In genomic region chr7:44469677-44470675, GRCm38 (mm10) we compare ENCODE assay signal across 11 mouse cellular contexts. TPM values are rescaled to one million over a fixed set of nuclear protein-coding genes. Genes with fewer than 3 reads are reported as not detected.
A peak's percentile ranks its signal among the peaks of the same experiment; 100 is the strongest.
DNase-seq lines count a peak whose midpoint lies in the region; ATAC-seq and TF ChIP-seq lines count a peak whose summit lies in the region.
"Had no signal": no experiment of that assay in that cellular context is flagged by ENCODE, and none has a peak within 500 bp of the region (broad histone marks: within the 10 kb centered on the region; RNA-seq: fewer than 3 reads in every experiment).

No protein-coding gene starts in this region.

- peak overlapping the region; percentile 80 for H3K4me2 ChIP-seq in heart, embryonic 13.5 days
- H3K4me2 ChIP-seq in liver, embryonic 13.5 days: peak overlapping the region; percentile 92

- peak; percentile 55; the same call in 1 of the 2 replicates for TF ChIP-seq POLR2A in bone marrow, adult 2 months (IDR thresholded peaks at IDR 0.05; ENCODE audit: borderline replicate concordance, control insufficient read depth, low read depth, low read length)

- peak overlapping the region; percentile 70 for H3K4me3 ChIP-seq in heart, embryonic 13.5 days
- H3K4me3 ChIP-seq in bone marrow, adult 2 months (replicated peaks; ENCODE audit: control insufficient read depth, low read depth, low read length): peak overlapping the region; percentile 8
- H3K4me3 ChIP-seq in erythroblast, embryonic 14.5 days (replicated peaks): peak overlapping the region; percentile 81
- peak overlapping the region; percentile 88 for H3K4me3 ChIP-seq in liver, embryonic 13.5 days (replicated peaks)

- WGBS in heart, embryonic 13.5 days: 53% methylated on average over 16 of the region's 16 CpGs
- 76% methylated on average over 16 of the region's 16 CpGs for WGBS in bone marrow, adult 2 months
- WGBS in liver, embryonic 13.5 days (ENCODE audit: insufficient replicate concordance): 59% methylated on average over 16 of the region's 16 CpGs

- intact Hi-C loops in heart, postnatal 36 days (cut with DNase I): loop anchor here (5.0 to 10.0 kb wide), 4 partner anchors 98 to 1155 kb away; partner anchors contain the start of genes 1700028J19Rik, 2410002F23Rik and Zfp715

- peaks cover 4% of the 10 kb centered on the region; the same call in 1 of the 2 replicates for H3K27me3 ChIP-seq in heart, embryonic 13.5 days (replicated peaks)
- H3K27me3 ChIP-seq in erythroblast, embryonic 14.5 days (ENCODE audit: control insufficient read depth): peaks cover 15% of the 10 kb centered on the region
- peaks cover 24% of the 10 kb centered on the region for H3K27me3 ChIP-seq in liver, embryonic 13.5 days

- TF ChIP-seq CTCF in bone marrow, adult 2 months (IDR thresholded peaks at IDR 0.05; ENCODE audit: control insufficient read depth, insufficient read depth, low read length): no peak

- no peak for ATAC-seq in heart, embryonic 13.5 days (ENCODE audit: extremely low read depth, insufficient number of reproducible peaks, low FRiP score, low TSS enrichment)
- ATAC-seq in liver, embryonic 13.5 days (ENCODE audit: low read depth): peak; percentile 69

- peaks cover 6% of the 10 kb centered on the region for H3K36me3 ChIP-seq in heart, embryonic 13.5 days
- H3K36me3 ChIP-seq in erythroblast, embryonic 14.5 days (ENCODE audit: control insufficient read depth): peaks cover 60% of the 10 kb centered on the region
- H3K36me3 ChIP-seq in liver, embryonic 13.5 days: peaks cover 26% of the 10 kb centered on the region

- no peak for DNase-seq in heart, postnatal 36 days
- peak; percentile 83 for DNase-seq in liver, embryonic 13.5 days
- DNase-seq in adrenal gland, postnatal 14 days: no peak
- DNase-seq in thymus, postnatal 0 days (ENCODE audit: low spot score): no peak
- no peak for DNase-seq in natural killer cell, adult 2 months (ENCODE audit: low spot score in 2 of 2)

- H3K27ac ChIP-seq in heart, embryonic 13.5 days (replicated peaks): peak overlapping the region; percentile 99
- peak overlapping the region; percentile 80 for H3K27ac ChIP-seq in bone marrow, adult 2 months (ENCODE audit: control insufficient read depth, insufficient read depth, low read depth, low read length, poor library complexity)
- peak overlapping the region; percentile 97 for H3K27ac ChIP-seq in liver, embryonic 13.5 days
- H3K27ac ChIP-seq: macrophage had no signal

- no peaks in the 10 kb centered on the region for H3K9me3 ChIP-seq in heart, embryonic 13.5 days
- no peaks in the 10 kb centered on the region for H3K9me3 ChIP-seq in erythroblast, embryonic 14.5 days (ENCODE audit: control insufficient read depth, low read length)
- H3K9me3 ChIP-seq in liver, embryonic 13.5 days (replicated peaks): no peaks in the 10 kb centered on the region

- H3K9ac ChIP-seq in heart, embryonic 13.5 days: peak overlapping the region; percentile 86
- peak overlapping the region; percentile 92 for H3K9ac ChIP-seq in liver, embryonic 13.5 days

- peaks cover 77% of the 10 kb centered on the region for H3K4me1 ChIP-seq in heart, embryonic 13.5 days
- peaks cover 1% of the 10 kb centered on the region for H3K4me1 ChIP-seq in bone marrow, adult 2 months (ENCODE audit: control insufficient read depth, insufficient read depth, low read length)
- peaks cover 94% of the 10 kb centered on the region for H3K4me1 ChIP-seq in erythroblast, embryonic 14.5 days (ENCODE audit: control insufficient read depth)
- peaks cover 91% of the 10 kb centered on the region for H3K4me1 ChIP-seq in liver, embryonic 13.5 days (replicated peaks)

RNA-seq across cellular contexts. Expression of gene Josd2, which starts 2.2 kb away (rescaled TPM):
- 138 and 158 TPM in 2 replicates for polyA plus RNA-seq in heart, embryonic 13.5 days (2015; fragmentation: Nextera tagmentation; extraction: Ambion mirVana)
- total RNA-seq in heart, postnatal 36 days (2021): 100 to 1,000 TPM; 127 to 143 TPM
- polyA plus RNA-seq in bone marrow, adult 2 months (2011; ENCODE audit: insufficient read depth, insufficient read length, low replicate concordance, missing spikeins): 128 and 154 TPM in 2 replicates
- polyA plus RNA-seq in erythroblast, embryonic 14.5 days (2012): 1,062 and 1,188 TPM in 2 replicates
- 170 and 176 TPM in 2 replicates for polyA plus RNA-seq in liver, embryonic 13.5 days (2015; fragmentation: Nextera tagmentation; extraction: Ambion mirVana)
- total RNA-seq in adrenal gland, postnatal 14 days (2021): 45.9 and 51.2 TPM in 2 replicates
- 30.6 and 37.4 TPM in 2 replicates for polyA plus RNA-seq in thymus, postnatal 0 days (2015; fragmentation: Nextera tagmentation; extraction: Ambion mirVana)

RNA-seq across cellular contexts. Expression of gene Aspdh, which starts 4.8 kb away (rescaled TPM):
- polyA plus RNA-seq in heart, embryonic 13.5 days (2015; fragmentation: Nextera tagmentation; extraction: Ambion mirVana): 0.70 and 1.4 TPM in 2 replicates
- under 1 TPM; 0.65 to 0.75 TPM for total RNA-seq in heart, postnatal 36 days (2021)
- not detected in 2 replicates for polyA plus RNA-seq in bone marrow, adult 2 months (2011; ENCODE audit: insufficient read depth, insufficient read length, low replicate concordance, missing spikeins)
- polyA plus RNA-seq in erythroblast, embryonic 14.5 days (2012): 0.17 and 0.50 TPM in 2 replicates
- polyA plus RNA-seq in liver, embryonic 13.5 days (2015; fragmentation: Nextera tagmentation; extraction: Ambion mirVana): 6.0 and 6.9 TPM in 2 replicates
- 0.75 and 13.0 TPM in 2 replicates for total RNA-seq in adrenal gland, postnatal 14 days (2021)
- not detected in 2 replicates for polyA plus RNA-seq in thymus, postnatal 0 days (2015; fragmentation: Nextera tagmentation; extraction: Ambion mirVana)
- total RNA-seq: ES-E14; hematopoietic stem cell, adult 5-6 weeks had no signal
- polyA plus RNA-seq: macrophage had no signal

RNA-seq across cellular contexts. Expression of gene Emc10, which starts 26.4 kb away (rescaled TPM):
- 88.2 and 93.2 TPM in 2 replicates for polyA plus RNA-seq in heart, embryonic 13.5 days (2015; fragmentation: Nextera tagmentation; extraction: Ambion mirVana)
- 10 to 100 TPM; 87.6 to 87.9 TPM for total RNA-seq in heart, postnatal 36 days (2021)
- polyA plus RNA-seq in bone marrow, adult 2 months (2011; ENCODE audit: insufficient read depth, insufficient read length, low replicate concordance, missing spikeins): 41.8 and 58.8 TPM in 2 replicates
- 26.0 and 30.5 TPM in 2 replicates for polyA plus RNA-seq in erythroblast, embryonic 14.5 days (2012)
- 43.3 and 46.0 TPM in 2 replicates for polyA plus RNA-seq in liver, embryonic 13.5 days (2015; fragmentation: Nextera tagmentation; extraction: Ambion mirVana)
- total RNA-seq in adrenal gland, postnatal 14 days (2021): 81.5 and 85.9 TPM in 2 replicates
- 83.8 and 85.5 TPM in 2 replicates for polyA plus RNA-seq in thymus, postnatal 0 days (2015; fragmentation: Nextera tagmentation; extraction: Ambion mirVana)

RNA-seq across cellular contexts. Expression of gene Fam71e1, which starts 26.4 kb away (rescaled TPM):
- 8.5 and 9.1 TPM in 2 replicates for polyA plus RNA-seq in heart, embryonic 13.5 days (2015; fragmentation: Nextera tagmentation; extraction: Ambion mirVana)
- 1 to 10 TPM; 3.1 to 3.2 TPM for total RNA-seq in heart, postnatal 36 days (2021)
- polyA plus RNA-seq in bone marrow, adult 2 months (2011; ENCODE audit: insufficient read depth, insufficient read length, low replicate concordance, missing spikeins): 4.6 and 5.0 TPM in 2 replicates
- polyA plus RNA-seq in erythroblast, embryonic 14.5 days (2012): 0.16 TPM in 1 of 2 replicates, not detected in the other
- polyA plus RNA-seq in liver, embryonic 13.5 days (2015; fragmentation: Nextera tagmentation; extraction: Ambion mirVana): 1.3 and 1.5 TPM in 2 replicates
- 7.8 and 10.9 TPM in 2 replicates for total RNA-seq in adrenal gland, postnatal 14 days (2021)
- 9.5 and 13.4 TPM in 2 replicates for polyA plus RNA-seq in thymus, postnatal 0 days (2015; fragmentation: Nextera tagmentation; extraction: Ambion mirVana)
- total RNA-seq: hematopoietic stem cell, adult 5-6 weeks had no signal

RNA-seq across cellular contexts. Expression of gene Lrrc4b, which starts 41.2 kb away (rescaled TPM):
- polyA plus RNA-seq in heart, embryonic 13.5 days (2015; fragmentation: Nextera tagmentation; extraction: Ambion mirVana): 1.6 and 1.7 TPM in 2 replicates
- 10 to 100 TPM; 20.5 to 21.6 TPM for total RNA-seq in heart, postnatal 36 days (2021)
- polyA plus RNA-seq in bone marrow, adult 2 months (2011; ENCODE audit: insufficient read depth, insufficient read length, low replicate concordance, missing spikeins): 0.92 TPM in 1 of 2 replicates, not detected in the other
- not detected in 2 replicates for polyA plus RNA-seq in erythroblast, embryonic 14.5 days (2012)
- polyA plus RNA-seq in liver, embryonic 13.5 days (2015; fragmentation: Nextera tagmentation; extraction: Ambion mirVana): not detected in 2 replicates
- total RNA-seq in adrenal gland, postnatal 14 days (2021): 6.1 and 7.7 TPM in 2 replicates
- 0.05 TPM in 1 of 2 replicates, not detected in the other for polyA plus RNA-seq in thymus, postnatal 0 days (2015; fragmentation: Nextera tagmentation; extraction: Ambion mirVana)
- total RNA-seq: hematopoietic stem cell, adult 5-6 weeks had no signal
- polyA plus RNA-seq: macrophage had no signal

Comparison
In these comparisons a context has a peak if more than half of its experiments do, and no peak if none do; other contexts are left out.
1. H3K4me3 ChIP-seq: peak in every context shown above with its lines; median percentile 88 in liver, embryonic 13.5 days; 81 in erythroblast, embryonic 14.5 days; 70 in heart, embryonic 13.5 days; 8 in bone marrow, adult 2 months.